Mouse (Mus musculus) stomach, embryonic 16.5 days (tissue): Measurements from ENCODE around the gene Gm29735. TPM values are rescaled to one million over a fixed set of nuclear protein-coding genes. Genes with fewer than 3 reads are reported as not detected.
"Not testable (repeated sequence)": the region's sequence is repeated elsewhere in the genome, so short reads cannot be mapped to it uniquely, and the experiment has no call there.

Source experiments
- ATAC-seq: fragments of 200-750 bp; cut with Nextera tagmentation; 2 replicates; pipeline ENCODE4 v1.8.0; 2017; ENCODE audit warnings: moderate number of reproducible peaks, moderate TSS enrichment; ENCODE audit not compliant: insufficient read depth, low FRiP score
- H3K27ac ChIP-seq: fragments of 300-500 bp; sonication (generic); 2 replicates; pipeline ENCODE4 v1.5.1; 2014; ENCODE audit warnings: low read length
- H3K27me3 ChIP-seq: fragments of 300-500 bp; sonication (generic); 2 replicates; pipeline ENCODE4 v1.6.1; 2014; ENCODE audit warnings: low read length, control low read depth, mixed read lengths; ENCODE audit not compliant: control insufficient read depth, insufficient read depth
- H3K36me3 ChIP-seq: fragments of 300-500 bp; sonication (generic); 2 replicates; pipeline ENCODE4 v1.6.1; 2014; ENCODE audit warnings: low read length; ENCODE audit not compliant: control insufficient read depth, insufficient read depth
- H3K4me1 ChIP-seq: fragments of 300-500 bp; sonication (generic); 2 replicates; pipeline ENCODE4 v1.6.1; 2014; ENCODE audit warnings: low read length, control low read depth, mixed read lengths; ENCODE audit not compliant: control insufficient read depth, insufficient read depth
- H3K4me2 ChIP-seq: fragments of 300-500 bp; sonication (generic); 2 replicates; pipeline ENCODE4 v1.6.1; 2014; ENCODE audit warnings: low read depth, low read length, mixed read lengths
- H3K4me3 ChIP-seq: fragments of 300-500 bp; sonication (generic); replicated peaks from 2 replicates; pipeline ENCODE4 v1.5.1; 2014; ENCODE audit warnings: mild to moderate bottlenecking, low read length
- H3K9ac ChIP-seq: fragments of 300-500 bp; sonication (generic); 2 replicates; pipeline ENCODE4 v1.6.1; 2014; ENCODE audit warnings: low read length
- H3K9me3 ChIP-seq: fragments of 300-500 bp; sonication (generic); replicated peaks from 2 replicates; pipeline ENCODE4 v1.6.1; 2016; ENCODE audit warnings: low read length, control low read depth; ENCODE audit not compliant: control insufficient read depth
- WGBS: fragments of 180-500 bp; shearing (Covaris S2); extraction: QIAGEN DNeasy Blood & Tissue Kit; methylation state at CpG from one replicate; pipeline ENCODE4 v1.1.7; 2014; 5-methylcytosine and 5-hydroxymethylcytosine counted together
- polyA plus RNA-seq: library from polyadenylated mRNA; unstranded; fragments of >200 nt; fragmentation: Nextera tagmentation; extraction: Ambion mirVana; gene quantifications from 2 replicates; pipeline ENCODE4 v1.2.1, GENCODE M21; 2015

The Gm29735 gene
- polyA plus RNA-seq, 1 experiment from 2014 or later, result not detected

- not testable (repeated sequence) for H3K9ac ChIP-seq, H3K4me1 ChIP-seq, H3K4me2 ChIP-seq, ATAC-seq, H3K27ac ChIP-seq, H3K4me3 ChIP-seq, H3K27me3 ChIP-seq, H3K9me3 ChIP-seq, H3K36me3 ChIP-seq
Measured at GRCm38 (mm10) chr7:142165639-142166038, 8.7 kb upstream of the Gm29735 start, which contains the start of gene Gm4553. Gm4553 (minus strand) TSS chr7:142165739.

DNA sequence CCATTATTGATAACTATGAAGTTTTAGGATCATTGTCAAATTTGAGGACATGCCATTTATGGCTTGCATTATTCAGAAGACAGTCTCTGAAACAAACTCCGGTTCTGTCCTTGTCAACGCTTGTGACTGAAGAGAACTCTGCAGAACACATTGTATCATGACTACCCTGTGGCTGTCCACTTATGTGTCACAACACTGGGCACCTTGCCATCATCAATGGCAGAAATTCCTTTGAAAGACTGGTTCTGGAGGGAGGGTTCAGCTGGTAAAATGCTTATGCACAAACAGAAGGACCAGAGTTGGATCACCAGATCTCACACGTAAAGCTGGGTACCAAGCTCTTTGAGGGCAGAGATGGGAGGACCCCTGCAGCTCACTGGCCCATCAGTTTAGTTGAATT is 2.5 kb upstream of the Gm29735 start:
- Histone ChIP-seq H3K27ac (no peak overlapping the region), H3K4me1 (no peaks in the 10 kb centered on the region), H3K27me3 (no peaks in the 10 kb centered on the region), H3K9ac (no peak overlapping the region), H3K4me3 (no peak overlapping the region), H3K36me3 (no peaks in the 10 kb centered on the region), H3K4me2 (no peak overlapping the region), H3K9me3 (no peaks in the 10 kb centered on the region)
- WGBS, result 92% methylated on average over 3 of the region's 3 CpGs
- ATAC-seq, result no peak

- H3K9me3 ChIP-seq, result no peaks in the 10 kb centered on the region
- no peaks in the 10 kb centered on the region for H3K27me3 ChIP-seq
- no peaks in the 10 kb centered on the region for H3K4me1 ChIP-seq
- H3K4me3 ChIP-seq, result no peak overlapping the region
- 39% methylated on average over 1 of the region's 1 CpGs for WGBS
- H3K36me3 ChIP-seq, result no peaks in the 10 kb centered on the region
- ATAC-seq, result no peak
- H3K4me2 ChIP-seq, result no peak overlapping the region
- no peak overlapping the region for H3K9ac ChIP-seq
- no peak overlapping the region for H3K27ac ChIP-seq
Measured at GRCm38 (mm10) chr7:142155308-142155707, 1.6 kb downstream of the Gm29735 start.

DNA sequence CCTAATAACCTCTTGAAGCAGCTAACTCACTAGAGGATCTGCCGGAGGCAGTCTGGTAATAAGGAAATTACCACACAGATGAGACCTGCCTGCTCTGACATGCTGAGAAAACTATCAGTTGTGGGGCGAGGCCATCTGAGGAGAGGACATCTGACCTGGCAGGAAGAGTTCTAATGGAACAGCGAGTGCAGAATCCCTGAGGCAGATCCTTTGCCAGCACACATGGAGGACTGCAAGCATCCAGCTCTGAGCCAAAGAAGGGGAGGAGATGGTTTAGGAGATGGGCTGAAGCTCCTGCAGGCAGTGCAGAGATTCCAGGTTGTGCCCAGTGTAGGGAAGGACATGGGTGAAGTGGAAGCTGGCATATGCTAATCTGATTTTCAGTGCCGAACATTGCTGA is 4.7 kb downstream of the Gm29735 start:
- no peak for ATAC-seq
- WGBS, result 73% methylated on average over 4 of the region's 4 CpGs
- Histone ChIP-seq H3K4me2 (no peak overlapping the region), H3K4me1 (no peaks in the 10 kb centered on the region), H3K27ac (no peak overlapping the region), H3K9me3 (no peaks in the 10 kb centered on the region), H3K27me3 (no peaks in the 10 kb centered on the region), H3K36me3 (no peaks in the 10 kb centered on the region), H3K9ac (no peak overlapping the region), H3K4me3 (no peak overlapping the region)

GRCm38 (mm10) chr7:142148633-142149032 is 8.3 kb downstream of the Gm29735 start:
- ATAC-seq, result no peak
- H3K9ac ChIP-seq, result no peak overlapping the region
- no peaks in the 10 kb centered on the region for H3K27me3 ChIP-seq
- no peak overlapping the region for H3K27ac ChIP-seq
- H3K4me2 ChIP-seq, result no peak overlapping the region
- H3K36me3 ChIP-seq, result no peaks in the 10 kb centered on the region
- H3K9me3 ChIP-seq, result no peaks in the 10 kb centered on the region
- no peaks in the 10 kb centered on the region for H3K4me1 ChIP-seq
- no peak overlapping the region for H3K4me3 ChIP-seq

GRCm38 (mm10) chr7:142146033-142146432 is 10.9 kb downstream of the Gm29735 start:
- Histone ChIP-seq H3K4me3 (no peak overlapping the region), H3K9ac (no peak overlapping the region), H3K4me2 (no peak overlapping the region), H3K4me1 (no peaks in the 10 kb centered on the region), H3K36me3 (no peaks in the 10 kb centered on the region), H3K27ac (no peak overlapping the region), H3K27me3 (no peaks in the 10 kb centered on the region), H3K9me3 (no peaks in the 10 kb centered on the region)
- no peak for ATAC-seq
- WGBS, result 0% methylated on average over 1 of the region's 1 CpGs

DNA sequence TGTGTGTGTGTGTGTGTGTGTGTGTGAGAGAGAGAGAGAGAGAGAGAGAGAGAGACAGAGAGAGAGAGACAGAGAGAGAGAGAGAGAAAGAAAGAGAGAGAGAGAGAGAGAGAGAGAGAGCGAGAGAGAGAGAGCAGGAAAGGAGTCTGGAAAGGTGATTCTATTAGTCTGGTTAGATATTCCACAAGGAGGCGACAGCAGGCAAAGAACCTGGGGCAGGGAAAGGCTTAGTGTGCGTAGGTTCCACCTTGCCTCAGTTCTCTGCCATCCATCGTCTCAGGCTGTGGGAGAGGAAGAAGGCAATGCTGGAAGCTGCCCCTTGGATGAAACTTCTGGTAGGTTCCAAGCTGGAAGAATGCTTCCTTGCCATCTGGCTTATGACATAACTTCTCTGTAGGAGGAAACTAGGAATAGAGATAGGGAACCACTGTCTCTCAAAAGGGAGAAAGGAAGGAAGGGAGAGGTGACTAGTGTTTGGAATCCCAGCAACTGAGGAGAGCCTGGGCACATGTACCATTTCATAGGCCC is 11.4 kb downstream of the Gm29735 start:
- Histone ChIP-seq H3K4me1 (no peaks in the 10 kb centered on the region), H3K4me3 (no peak overlapping the region), H3K4me2 (no peak overlapping the region), H3K27me3 (no peaks in the 10 kb centered on the region), H3K9me3 (no peaks in the 10 kb centered on the region), H3K27ac (no peak overlapping the region), H3K9ac (no peak overlapping the region), H3K36me3 (no peaks in the 10 kb centered on the region)
- no peak for ATAC-seq
- 33% methylated on average over 4 of the region's 4 CpGs for WGBS

DNA sequence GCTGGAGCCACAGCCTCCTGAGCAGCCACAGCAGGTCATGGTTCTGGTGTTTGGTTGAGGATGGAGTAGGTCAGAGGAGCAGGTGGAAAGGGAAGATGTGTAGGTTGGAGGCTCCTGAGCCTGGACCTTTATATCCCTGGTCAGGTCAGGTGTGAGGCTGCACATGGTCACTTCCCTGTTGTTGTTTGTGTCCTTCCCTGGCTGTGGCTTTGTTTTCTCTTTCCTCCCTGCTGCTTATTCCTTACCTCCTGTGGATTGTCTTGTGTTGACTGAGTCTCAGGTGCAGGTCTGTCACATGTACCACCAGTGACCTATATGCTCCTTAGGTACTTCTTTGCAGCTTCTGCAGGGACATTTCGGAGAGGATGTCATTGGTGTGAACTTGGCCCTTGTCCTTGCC is 12.4 kb downstream of the Gm29735 start, which contains the start of gene Gm45337:
Gene Gm45337, minus strand, starts transcription at position 101 of the 400 bp plus-strand sequence.
- no peak for ATAC-seq
- Histone ChIP-seq H3K4me3 (no peak within 1 kb of the TSS), H3K27ac (no peak within 1 kb of the TSS), H3K4me2 (no peak within 1 kb of the TSS), H3K36me3 (no peaks in the 10 kb centered on the region), H3K27me3 (no peaks in the 10 kb centered on the region), H3K4me1 (no peaks in the 10 kb centered on the region), H3K9ac (no peak within 1 kb of the TSS), H3K9me3 (no peaks in the 10 kb centered on the region)
- WGBS, result 69% methylated on average over 1 of the region's 1 CpGs

DNA sequence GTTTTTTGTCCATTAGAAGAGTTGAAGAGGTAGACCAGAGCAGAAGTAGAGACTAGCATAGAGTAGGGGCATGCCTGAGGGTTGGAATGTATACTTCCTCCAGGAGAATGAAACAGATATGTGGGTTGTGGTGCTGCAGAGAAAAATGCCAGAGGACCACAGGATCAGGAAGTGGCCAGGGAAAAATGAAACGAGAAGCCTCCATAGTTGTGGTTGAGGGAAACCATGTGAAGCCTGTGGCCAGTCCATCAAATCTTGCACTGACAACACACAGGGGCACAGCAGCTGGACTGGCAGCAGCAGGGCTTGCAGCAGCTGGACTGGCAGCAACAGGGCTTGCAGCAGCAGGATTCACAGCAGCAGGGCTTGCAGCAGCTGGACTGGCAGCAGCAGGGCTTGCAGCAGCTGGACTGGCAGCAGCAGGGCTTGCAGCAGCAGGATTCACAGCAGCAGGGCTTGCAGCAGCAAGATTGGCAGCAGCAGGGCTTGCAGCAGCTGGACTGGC is 13.4 kb downstream of the Gm29735 start:
- not testable (repeated sequence) for H3K4me1 ChIP-seq, ATAC-seq, H3K4me2 ChIP-seq, H3K4me3 ChIP-seq, H3K9ac ChIP-seq, H3K36me3 ChIP-seq, H3K27me3 ChIP-seq, H3K9me3 ChIP-seq, H3K27ac ChIP-seq
- WGBS, result 27% methylated on average over 1 of the region's 1 CpGs
